Mouse (Mus musculus): Measurements from ENCODE around the gene Otud7a. TPM values are rescaled to one million over a fixed set of nuclear protein-coding genes. Genes with fewer than 3 reads are reported as not detected.

The Otud7a gene
- polyA plus RNA-seq, 1 experiment from 2014 or later, result 6.0 TPM

GRCm38 (mm10) chr7:63738142-63738541 lies 293.6 kb downstream of the Otud7a start:
- Histone ChIP-seq H3K9ac (replicated peaks; ENCODE audit: low read depth, low read length) (no peak overlapping the region), H3K36me3 (ENCODE audit: control insufficient read depth, insufficient read depth, low read length) (0 out of 2 replicates have a peak, but pooled peaks cover 3% of the 10 kb centered on the region), H3K4me2 (ENCODE audit: low read depth, low read length) (no peak overlapping the region), H3K27me3 (ENCODE audit: control insufficient read depth, insufficient read depth, low read length) (no peaks in the 10 kb centered on the region), H3K4me3 (ENCODE audit: low read depth, low read length) (no peak overlapping the region), H3K4me1 (ENCODE audit: control insufficient read depth, insufficient read depth, low read length) (no peaks in the 10 kb centered on the region), H3K9me3 (ENCODE audit: control insufficient read depth, low read length) (no peaks in the 10 kb centered on the region), H3K27ac (ENCODE audit: low read depth, low read length) (no peak overlapping the region; the same call in 1 of the 2 replicates)
- 82% methylated on average over 1 of the region's 1 CpGs for WGBS
- no peak for ATAC-seq (ENCODE audit: low read depth)

GRCm38 (mm10) chr7:63743116-63743515 lies 298.6 kb downstream of the Otud7a start:
- Histone ChIP-seq H3K36me3 (ENCODE audit: control insufficient read depth, insufficient read depth, low read length) (no peaks in the 10 kb centered on the region), H3K27me3 (ENCODE audit: control insufficient read depth, insufficient read depth, low read length) (no peaks in the 10 kb centered on the region), H3K4me3 (ENCODE audit: low read depth, low read length) (no peak overlapping the region), H3K4me1 (ENCODE audit: control insufficient read depth, insufficient read depth, low read length) (no peaks in the 10 kb centered on the region), H3K4me2 (ENCODE audit: low read depth, low read length) (no peak overlapping the region), H3K9me3 (ENCODE audit: control insufficient read depth, low read length) (no peaks in the 10 kb centered on the region), H3K9ac (replicated peaks; ENCODE audit: low read depth, low read length) (no peak overlapping the region), H3K27ac (ENCODE audit: low read depth, low read length) (no peak overlapping the region)
- WGBS, result 94% methylated on average over 1 of the region's 1 CpGs
- no peak for ATAC-seq (ENCODE audit: low read depth)

GRCm38 (mm10) chr7:63752081-63752480 lies 307.5 kb downstream of the Otud7a start:
- Histone ChIP-seq H3K27me3 (ENCODE audit: control insufficient read depth, insufficient read depth, low read length) (peaks cover 14% of the 10 kb centered on the region), H3K27ac (ENCODE audit: low read depth, low read length) (no peak overlapping the region), H3K4me1 (ENCODE audit: control insufficient read depth, insufficient read depth, low read length) (peaks cover 6% of the 10 kb centered on the region; the same call in 1 of the 2 replicates), H3K9ac (replicated peaks; ENCODE audit: low read depth, low read length) (no peak overlapping the region), H3K9me3 (ENCODE audit: control insufficient read depth, low read length) (no peaks in the 10 kb centered on the region), H3K4me3 (ENCODE audit: low read depth, low read length) (no peak overlapping the region), H3K4me2 (ENCODE audit: low read depth, low read length) (no peak overlapping the region), H3K36me3 (ENCODE audit: control insufficient read depth, insufficient read depth, low read length) (no peaks in the 10 kb centered on the region)
- WGBS, result 44% methylated on average over 4 of the region's 4 CpGs
- ATAC-seq (ENCODE audit: low read depth), result no peak

- Histone ChIP-seq H3K27ac (ENCODE audit: low read depth, low read length) (no peak overlapping the region), H3K9ac (replicated peaks; ENCODE audit: low read depth, low read length) (no peak overlapping the region), H3K27me3 (ENCODE audit: control insufficient read depth, insufficient read depth, low read length) (peaks cover 26% of the 10 kb centered on the region), H3K4me3 (ENCODE audit: low read depth, low read length) (no peak overlapping the region), H3K9me3 (ENCODE audit: control insufficient read depth, low read length) (no peaks in the 10 kb centered on the region), H3K4me1 (ENCODE audit: control insufficient read depth, insufficient read depth, low read length) (peaks cover 13% of the 10 kb centered on the region), H3K36me3 (ENCODE audit: control insufficient read depth, insufficient read depth, low read length) (no peaks in the 10 kb centered on the region), H3K4me2 (ENCODE audit: low read depth, low read length) (peak overlapping the region; percentile 18; the same call in 1 of the 2 replicates)
- WGBS, result 20% methylated on average over 6 of the region's 6 CpGs
- ATAC-seq (ENCODE audit: low read depth), result peak; percentile 33; the same call in 1 of the 2 replicates
Observed at GRCm38 (mm10) chr7:63753274-63753751, 308.8 kb downstream of the Otud7a start.

GRCm38 (mm10) chr7:63754573-63755475 lies 310.3 kb downstream of the Otud7a start:
- no peak for ATAC-seq (ENCODE audit: low read depth)
- WGBS, result 3% methylated on average over 43 of the region's 43 CpGs
- peaks cover 13% of the 10 kb centered on the region for H3K4me1 ChIP-seq (ENCODE audit: control insufficient read depth, insufficient read depth, low read length)
- peak overlapping the region; percentile 72 for H3K4me2 ChIP-seq (ENCODE audit: low read depth, low read length)
- H3K27me3 ChIP-seq (ENCODE audit: control insufficient read depth, insufficient read depth, low read length), result peaks cover 40% of the 10 kb centered on the region
- H3K27ac ChIP-seq (ENCODE audit: low read depth, low read length), result no peak overlapping the region
- H3K4me3 ChIP-seq (ENCODE audit: low read depth, low read length), result peak overlapping the region; percentile 29
- H3K36me3 ChIP-seq (ENCODE audit: control insufficient read depth, insufficient read depth, low read length), result no peaks in the 10 kb centered on the region
- no peaks in the 10 kb centered on the region for H3K9me3 ChIP-seq (ENCODE audit: control insufficient read depth, low read length)
- peak overlapping the region; percentile 5 for H3K9ac ChIP-seq (replicated peaks; ENCODE audit: low read depth, low read length)

- H3K9ac ChIP-seq (replicated peaks; ENCODE audit: low read depth, low read length), result peak overlapping the region; percentile 5
- peaks cover 45% of the 10 kb centered on the region for H3K27me3 ChIP-seq (ENCODE audit: control insufficient read depth, insufficient read depth, low read length)
- ATAC-seq (ENCODE audit: low read depth), result peak; percentile 16; the same call in 1 of the 2 replicates
- H3K27ac ChIP-seq (ENCODE audit: low read depth, low read length), result no peak overlapping the region
- H3K4me1 ChIP-seq (ENCODE audit: control insufficient read depth, insufficient read depth, low read length), result peaks cover 13% of the 10 kb centered on the region
- peak overlapping the region; percentile 29 for H3K4me3 ChIP-seq (ENCODE audit: low read depth, low read length)
- no peaks in the 10 kb centered on the region for H3K36me3 ChIP-seq (ENCODE audit: control insufficient read depth, insufficient read depth, low read length)
- 2% methylated on average over 13 of the region's 13 CpGs for WGBS
- no peaks in the 10 kb centered on the region for H3K9me3 ChIP-seq (ENCODE audit: control insufficient read depth, low read length)
- H3K4me2 ChIP-seq (ENCODE audit: low read depth, low read length), result peak overlapping the region; percentile 72
Observed at GRCm38 (mm10) chr7:63755476-63755948, 311.0 kb downstream of the Otud7a start.

- no peaks in the 10 kb centered on the region for H3K9me3 ChIP-seq (ENCODE audit: control insufficient read depth, low read length)
- H3K9ac ChIP-seq (replicated peaks; ENCODE audit: low read depth, low read length), result no peak overlapping the region
- H3K4me3 ChIP-seq (ENCODE audit: low read depth, low read length), result peak overlapping the region; percentile 44
- 6% methylated on average over 25 of the region's 25 CpGs for WGBS
- H3K27ac ChIP-seq (ENCODE audit: low read depth, low read length), result no peak overlapping the region
- peaks cover 52% of the 10 kb centered on the region for H3K27me3 ChIP-seq (ENCODE audit: control insufficient read depth, insufficient read depth, low read length)
- H3K4me1 ChIP-seq (ENCODE audit: control insufficient read depth, insufficient read depth, low read length), result peaks cover 13% of the 10 kb centered on the region
- no peak for ATAC-seq (ENCODE audit: low read depth)
- no peaks in the 10 kb centered on the region for H3K36me3 ChIP-seq (ENCODE audit: control insufficient read depth, insufficient read depth, low read length)
- peak overlapping the region; percentile 70 for H3K4me2 ChIP-seq (ENCODE audit: low read depth, low read length)
Observed at GRCm38 (mm10) chr7:63757136-63757677, 312.7 kb downstream of the Otud7a start.

GRCm38 (mm10) chr7:63757678-63758239 lies 313.2 kb downstream of the Otud7a start:
- under 1% methylated on average over 64 of the region's 85 CpGs for WGBS
- no peaks in the 10 kb centered on the region for H3K9me3 ChIP-seq (ENCODE audit: control insufficient read depth, low read length)
- ATAC-seq (ENCODE audit: low read depth), result peak; percentile 2; the same call in 1 of the 2 replicates

More at GRCm38 (mm10) chr7:63757678-63758239, 313.2 kb downstream of the Otud7a start:
- Histone ChIP-seq H3K27me3 (ENCODE audit: control insufficient read depth, insufficient read depth, low read length) (peaks cover 52% of the 10 kb centered on the region), H3K9ac (replicated peaks; ENCODE audit: low read depth, low read length) (peak overlapping the region; percentile 42), H3K27ac (ENCODE audit: low read depth, low read length) (no peak overlapping the region; the same call in 1 of the 2 replicates), H3K4me2 (ENCODE audit: low read depth, low read length) (peak overlapping the region; percentile 70), H3K4me1 (ENCODE audit: control insufficient read depth, insufficient read depth, low read length) (peaks cover 13% of the 10 kb centered on the region), H3K4me3 (ENCODE audit: low read depth, low read length) (peak overlapping the region; percentile 44), H3K36me3 (ENCODE audit: control insufficient read depth, insufficient read depth, low read length) (no peaks in the 10 kb centered on the region)
